Mouse (Mus musculus) ES-Bruce4 (cell line): ENCODE measurements around the gene Pgbd1.

Experiments used
- CTCF ChIP-seq: IDR thresholded peaks from one replicate; pipeline ENCODE4 v1.8.1; 2011; ENCODE audit warnings: low read depth, low read length
- EP300 ChIP-seq: IDR thresholded peaks from 2 replicates; pipeline ENCODE4 v1.6.1; 2011; ENCODE audit warnings: low read depth, low read length; ENCODE audit not compliant: insufficient read depth
- POLR2A ChIP-seq: IDR thresholded peaks from one replicate; pipeline ENCODE4 v1.8.1; 2011; ENCODE audit warnings: low read length; ENCODE audit not compliant: insufficient read depth

DNA sequence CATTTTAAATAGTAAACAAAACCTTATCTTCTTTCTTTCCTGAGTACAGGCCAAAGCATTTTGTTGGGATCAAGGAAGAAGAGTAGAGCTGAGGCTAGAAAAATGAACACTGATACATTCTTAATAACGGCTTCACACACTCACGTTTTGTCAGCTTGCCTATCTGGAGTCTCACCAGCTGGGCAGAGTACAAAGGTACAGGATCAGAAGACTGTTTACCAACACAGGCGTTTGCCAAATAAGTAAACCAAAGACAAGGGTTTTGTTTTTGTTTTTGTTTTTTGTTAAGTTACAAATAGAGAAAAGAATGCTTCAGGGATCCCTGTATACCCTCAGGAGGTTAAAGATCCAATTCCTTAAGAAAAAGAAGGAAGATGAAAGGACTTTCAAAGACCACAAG lies 39.7 kb downstream of the Pgbd1 start:
- TF ChIP-seq POLR2A (no peak), CTCF (no peak), EP300 (no peak)
